Mouse (Mus musculus): ENCODE results near the gene Ebf1. TPM values are rescaled to one million over a fixed set of nuclear protein-coding genes. Genes with fewer than 3 reads are reported as not detected.

Ebf1 gene
- polyA plus RNA-seq, 1 experiment from 2014 or later, result 11.6 TPM

GRCm38 (mm10) chr11:44911765-44912164, 294.6 kb downstream of the Ebf1 start:
- 68% methylated on average over 1 of the region's 1 CpGs for whole genome bisulfite sequencing
- H3K4me3 ChIP-seq (ENCODE audit: low read depth, low read length), result no peak overlapping the region
- H3K27ac ChIP-seq (ENCODE audit: low read depth), result no peak overlapping the region
- H3K4me1 ChIP-seq (ENCODE audit: insufficient read depth), result no peaks in the 10 kb centered on the region
- ATAC-seq (ENCODE audit: insufficient read depth) (no peak), DNase-seq (no peak)
- H3K36me3 ChIP-seq (ENCODE audit: insufficient read depth), result no peaks in the 10 kb centered on the region
- H3K9me3 ChIP-seq (ENCODE audit: low read depth, low read length), result no peaks in the 10 kb centered on the region
- no peak overlapping the region for H3K9ac ChIP-seq
- H3K27me3 ChIP-seq (ENCODE audit: insufficient read depth, low read length), result no peaks in the 10 kb centered on the region
- H3K4me2 ChIP-seq, result no peak overlapping the region
- TF ChIP-seq CTCF (IDR thresholded peaks at IDR 0.05; ENCODE audit: low read depth), result no peak

GRCm38 (mm10) chr11:44913806-44914205, 296.7 kb downstream of the Ebf1 start:
- H3K9ac ChIP-seq, result no peak overlapping the region
- no peak overlapping the region for H3K27ac ChIP-seq (ENCODE audit: low read depth)
- no peak overlapping the region for H3K4me3 ChIP-seq (ENCODE audit: low read depth, low read length)
- H3K4me1 ChIP-seq (ENCODE audit: insufficient read depth), result no peaks in the 10 kb centered on the region
- no peaks in the 10 kb centered on the region for H3K27me3 ChIP-seq (ENCODE audit: insufficient read depth, low read length)
- ATAC-seq (ENCODE audit: insufficient read depth) (no peak), DNase-seq (no peak)
- no peak overlapping the region for H3K4me2 ChIP-seq
- WGBS, result 58% methylated on average over 5 of the region's 5 CpGs
- H3K36me3 ChIP-seq (ENCODE audit: insufficient read depth), result no peaks in the 10 kb centered on the region
- TF ChIP-seq CTCF (IDR thresholded peaks at IDR 0.05; ENCODE audit: low read depth), result no peak
- H3K9me3 ChIP-seq (ENCODE audit: low read depth, low read length), result no peaks in the 10 kb centered on the region

- H3K27me3 ChIP-seq (ENCODE audit: insufficient read depth, low read length), result no peaks in the 10 kb centered on the region
- no peak for TF ChIP-seq CTCF (IDR thresholded peaks at IDR 0.05; ENCODE audit: low read depth)
- no peak for ATAC-seq (ENCODE audit: insufficient read depth)
- no peak overlapping the region for H3K27ac ChIP-seq (ENCODE audit: low read depth)
- peak; percentile 54 for DNase-seq
- no peaks in the 10 kb centered on the region for H3K4me1 ChIP-seq (ENCODE audit: insufficient read depth)
- WGBS, result 46% methylated on average over 8 of the region's 8 CpGs
- no peak overlapping the region for H3K9ac ChIP-seq
- no peak overlapping the region for H3K4me3 ChIP-seq (ENCODE audit: low read depth, low read length)
- H3K36me3 ChIP-seq (ENCODE audit: insufficient read depth), result no peaks in the 10 kb centered on the region
- no peak overlapping the region for H3K4me2 ChIP-seq
- no peaks in the 10 kb centered on the region for H3K9me3 ChIP-seq (ENCODE audit: low read depth, low read length)
Measured at GRCm38 (mm10) chr11:44917059-44917458, 299.9 kb downstream of the Ebf1 start.

- no peak for DNase-seq
- no peak overlapping the region for H3K4me2 ChIP-seq
- TF ChIP-seq CTCF (IDR thresholded peaks at IDR 0.05; ENCODE audit: low read depth), result no peak
- H3K9ac ChIP-seq, result no peak overlapping the region
- no peaks in the 10 kb centered on the region for H3K9me3 ChIP-seq (ENCODE audit: low read depth, low read length)
- H3K27ac ChIP-seq (ENCODE audit: low read depth), result no peak overlapping the region
- WGBS, result 58% methylated on average over 3 of the region's 3 CpGs
- H3K27me3 ChIP-seq (ENCODE audit: insufficient read depth, low read length), result no peaks in the 10 kb centered on the region
- H3K4me3 ChIP-seq (ENCODE audit: low read depth, low read length), result no peak overlapping the region
- no peaks in the 10 kb centered on the region for H3K4me1 ChIP-seq (ENCODE audit: insufficient read depth)
- no peaks in the 10 kb centered on the region for H3K36me3 ChIP-seq (ENCODE audit: insufficient read depth)
- ATAC-seq (ENCODE audit: insufficient read depth), result no peak
Measured at GRCm38 (mm10) chr11:44923138-44923537, 306.0 kb downstream of the Ebf1 start.

- H3K27me3 ChIP-seq (ENCODE audit: insufficient read depth, low read length), result no peaks in the 10 kb centered on the region
- H3K36me3 ChIP-seq (ENCODE audit: insufficient read depth), result no peaks in the 10 kb centered on the region
- no peak for TF ChIP-seq CTCF (IDR thresholded peaks at IDR 0.05; ENCODE audit: low read depth)
- no peak for ATAC-seq (ENCODE audit: insufficient read depth)
- no peaks in the 10 kb centered on the region for H3K9me3 ChIP-seq (ENCODE audit: low read depth, low read length)
- no peaks in the 10 kb centered on the region for H3K4me1 ChIP-seq (ENCODE audit: insufficient read depth)
- 54% methylated on average over 10 of the region's 10 CpGs for WGBS
- no peak overlapping the region for H3K27ac ChIP-seq (ENCODE audit: low read depth)
- DNase-seq, result no peak
- H3K9ac ChIP-seq, result no peak overlapping the region
- no peak overlapping the region for H3K4me2 ChIP-seq
- H3K4me3 ChIP-seq (ENCODE audit: low read depth, low read length), result no peak overlapping the region
Measured at GRCm38 (mm10) chr11:44923868-44924508, 306.9 kb downstream of the Ebf1 start.

GRCm38 (mm10) chr11:44924896-44925295, 307.8 kb downstream of the Ebf1 start:
- Histone ChIP-seq H3K4me1 (ENCODE audit: insufficient read depth) (no peaks in the 10 kb centered on the region), H3K36me3 (ENCODE audit: insufficient read depth) (no peaks in the 10 kb centered on the region), H3K9ac (no peak overlapping the region), H3K27me3 (ENCODE audit: insufficient read depth, low read length) (no peaks in the 10 kb centered on the region), H3K27ac (ENCODE audit: low read depth) (no peak overlapping the region), H3K4me3 (ENCODE audit: low read depth, low read length) (no peak overlapping the region), H3K9me3 (ENCODE audit: low read depth, low read length) (no peaks in the 10 kb centered on the region), H3K4me2 (no peak overlapping the region)
- no peak for TF ChIP-seq CTCF (IDR thresholded peaks at IDR 0.05; ENCODE audit: low read depth)
- DNase-seq (peak; percentile 6), ATAC-seq (ENCODE audit: insufficient read depth) (no peak)
- 26% methylated on average over 8 of the region's 8 CpGs for WGBS

- 90% methylated on average over 12 of the region's 12 CpGs for WGBS
Measured at GRCm38 (mm10) chr11:44925806-44926525, 308.8 kb downstream of the Ebf1 start.

More at GRCm38 (mm10) chr11:44925806-44926525, 308.8 kb downstream of the Ebf1 start:
- Histone ChIP-seq H3K4me2 (no peak overlapping the region), H3K9ac (no peak overlapping the region), H3K4me3 (ENCODE audit: low read depth, low read length) (no peak overlapping the region), H3K27me3 (ENCODE audit: insufficient read depth, low read length) (no peaks in the 10 kb centered on the region), H3K9me3 (ENCODE audit: low read depth, low read length) (no peaks in the 10 kb centered on the region), H3K4me1 (ENCODE audit: insufficient read depth) (no peaks in the 10 kb centered on the region), H3K27ac (ENCODE audit: low read depth) (no peak overlapping the region), H3K36me3 (ENCODE audit: insufficient read depth) (no peaks in the 10 kb centered on the region)
- DNase-seq (no peak), ATAC-seq (ENCODE audit: insufficient read depth) (no peak)
- no peak for TF ChIP-seq CTCF (IDR thresholded peaks at IDR 0.05; ENCODE audit: low read depth)
